Mouse (Mus musculus) lung, adult 2 months (tissue): ENCODE data around the gene Gga3.

ENCODE experiments used
- CTCF ChIP-seq: fragments of 200-500 bp; IDR thresholded peaks from 2 replicates; pipeline ENCODE4 v1.5.1; 2011; ENCODE audit warnings: mild to moderate bottlenecking, low read length, control low read depth; ENCODE audit not compliant: insufficient read depth
- POLR2A ChIP-seq: fragments of 200-500 bp; IDR thresholded peaks from 2 replicates; pipeline ENCODE4 v1.6.1; 2011; ENCODE audit warnings: low read depth, mild to moderate bottlenecking, control low read depth, low read length, borderline replicate concordance; ENCODE audit errors: extremely low read depth

GRCm38 (mm10) chr11:115643265-115643664, 39.4 kb upstream of the Gga3 start:
- TF ChIP-seq CTCF: no peak
- no peak for TF ChIP-seq POLR2A
